Mouse (Mus musculus) E14TG2a.4 (cell line): ENCODE measurements at regions not wholly inside any gene's neighbourhood (a gene's known extent, or its start where the extent isn't known, plus 50 kb on each side); places are given as distances from the start of the nearest gene placed in this dataset.
"Not testable (repeated sequence)": the region's sequence is repeated elsewhere in the genome, so short reads cannot be mapped to it uniquely, and the experiment has no call there.

Experiments used
- H3K27me3 ChIP-seq: 2 replicates; pipeline ENCODE4 v1.6.1; 2014; ENCODE audit warnings: low read length, control low read depth; ENCODE audit not compliant: insufficient read depth
- H3K36me3 ChIP-seq: 2 replicates; pipeline ENCODE4 v1.6.1; 2014; ENCODE audit warnings: low read length, control low read depth; ENCODE audit not compliant: insufficient read depth
- H3K4me1 ChIP-seq: replicated peaks from 2 replicates; pipeline ENCODE4 v1.6.1; 2014; ENCODE audit warnings: low read depth, low read length, control low read depth
- H3K4me3 ChIP-seq: replicated peaks from 2 replicates; pipeline ENCODE4 v1.5.1; 2014; ENCODE audit warnings: mild to moderate bottlenecking, low read length
- H3K9me3 ChIP-seq: 2 replicates; pipeline ENCODE4 v1.6.1; 2014; ENCODE audit warnings: low read length, control low read depth
- CTCF ChIP-seq: conservative IDR thresholded peaks from 2 replicates; pipeline ENCODE4 v1.5.1; 2014; ENCODE audit warnings: low read length
- NANOG ChIP-seq: IDR thresholded peaks from 2 replicates; pipeline ENCODE4 v1.6.1; 2014; ENCODE audit warnings: borderline replicate concordance, low read length, mixed read lengths
- POU5F1 ChIP-seq: IDR thresholded peaks from 2 replicates; pipeline ENCODE4 v1.6.1; 2014; ENCODE audit warnings: low read length, borderline replicate concordance

GRCm38 (mm10) chr5:3208293-3208692, 133.0 kb upstream of the Cdk6 start:
- H3K4me3 ChIP-seq, H3K9me3 ChIP-seq, H3K4me1 ChIP-seq, H3K36me3 ChIP-seq, H3K27me3 ChIP-seq: not testable (repeated sequence)

- Histone ChIP-seq H3K4me1 (no peaks in the 10 kb centered on the region), H3K9me3 (no peaks in the 10 kb centered on the region), H3K27me3 (no peaks in the 10 kb centered on the region), H3K4me3 (no peak overlapping the region), H3K36me3 (no peaks in the 10 kb centered on the region)
- TF ChIP-seq NANOG = no peak
- no peak for TF ChIP-seq POU5F1
- no peak for TF ChIP-seq CTCF
Measured at GRCm38 (mm10) chr5:3211284-3211683, 130.0 kb upstream of the Cdk6 start.

- no peaks in the 10 kb centered on the region for H3K27me3 ChIP-seq
- peaks cover 17% of the 10 kb centered on the region for H3K4me1 ChIP-seq
- TF ChIP-seq POU5F1 (no peak), NANOG (no peak), CTCF (no peak)
- peaks cover 7% of the 10 kb centered on the region for H3K9me3 ChIP-seq
- H3K4me3 ChIP-seq = no peak overlapping the region
- H3K36me3 ChIP-seq = no peaks in the 10 kb centered on the region
Measured at GRCm38 (mm10) chr5:3216053-3216452, 125.2 kb upstream of the Cdk6 start.

GRCm38 (mm10) chr5:3219230-3219629, 122.1 kb upstream of the Cdk6 start:
- TF ChIP-seq CTCF (no peak), NANOG (no peak), POU5F1 (no peak)
- H3K27me3 ChIP-seq = no peaks in the 10 kb centered on the region
- peaks cover 7% of the 10 kb centered on the region for H3K9me3 ChIP-seq
- H3K4me3 ChIP-seq = no peak overlapping the region
- H3K36me3 ChIP-seq = no peaks in the 10 kb centered on the region
- H3K4me1 ChIP-seq = peaks cover 17% of the 10 kb centered on the region

GRCm38 (mm10) chr5:3219770-3220169, 121.5 kb upstream of the Cdk6 start:
- no peaks in the 10 kb centered on the region for H3K36me3 ChIP-seq
- no peak overlapping the region for H3K4me3 ChIP-seq
- no peaks in the 10 kb centered on the region for H3K27me3 ChIP-seq
- peaks cover 7% of the 10 kb centered on the region for H3K9me3 ChIP-seq
- peaks cover 17% of the 10 kb centered on the region for H3K4me1 ChIP-seq
- TF ChIP-seq NANOG (no peak), CTCF (no peak), POU5F1 (no peak)

GRCm38 (mm10) chr5:3223819-3224218, 117.5 kb upstream of the Cdk6 start:
- not testable (repeated sequence) for H3K4me3 ChIP-seq, H3K36me3 ChIP-seq, H3K27me3 ChIP-seq, H3K9me3 ChIP-seq
- H3K4me1 ChIP-seq = peaks cover 13% of the 10 kb centered on the region
- peak; percentile 16; the same call in 1 of the 2 replicates for TF ChIP-seq CTCF

GRCm38 (mm10) chr5:3224392-3225054, 116.8 kb upstream of the Cdk6 start:
- H3K27me3 ChIP-seq, H3K36me3 ChIP-seq, H3K4me3 ChIP-seq, H3K9me3 ChIP-seq, H3K4me1 ChIP-seq: not testable (repeated sequence)

GRCm38 (mm10) chr5:3225358-3225757, 115.9 kb upstream of the Cdk6 start:
- H3K4me3 ChIP-seq, H3K27me3 ChIP-seq, H3K9me3 ChIP-seq, H3K36me3 ChIP-seq, H3K4me1 ChIP-seq: not testable (repeated sequence)

- not testable (repeated sequence) for H3K4me1 ChIP-seq, H3K4me3 ChIP-seq, H3K9me3 ChIP-seq, H3K27me3 ChIP-seq, H3K36me3 ChIP-seq
Measured at GRCm38 (mm10) chr5:3244067-3244466, 97.2 kb upstream of the Cdk6 start.

- no peaks in the 10 kb centered on the region for H3K36me3 ChIP-seq
- no peak overlapping the region for H3K4me3 ChIP-seq
- TF ChIP-seq CTCF (no peak), NANOG (no peak), POU5F1 (no peak)
- no peaks in the 10 kb centered on the region for H3K27me3 ChIP-seq
- H3K4me1 ChIP-seq = no peaks in the 10 kb centered on the region
- H3K9me3 ChIP-seq = peaks cover 19% of the 10 kb centered on the region
Measured at GRCm38 (mm10) chr5:3247333-3247732, 94.0 kb upstream of the Cdk6 start.
